Mouse (Mus musculus) liver, adult 2 months (tissue): ENCODE measurements around the gene Rnf135. TPM values are rescaled to one million over a fixed set of nuclear protein-coding genes. Genes with fewer than 3 reads are reported as not detected.

Experiments used
- DNase-seq: peaks from one replicate; pipeline ENCODE4 v3.0.0-alpha.2; 2011; ENCODE audit warnings: low read depth, low spot score; ENCODE audit errors: extremely low read depth
- H3K27ac ChIP-seq: fragments of 200-500 bp; replicated peaks from 2 replicates; pipeline ENCODE4 v1.5.1; 2012; ENCODE audit warnings: low read depth, mild to moderate bottlenecking, control low read depth, inconsistent platforms, low read length; ENCODE audit not compliant: insufficient read depth
- H3K27me3 ChIP-seq: fragments of 200-500 bp; 2 replicates; pipeline ENCODE4 v1.6.1; 2012; ENCODE audit warnings: mild to moderate bottlenecking, moderate library complexity, low read length, inconsistent platforms; ENCODE audit not compliant: control insufficient read depth, insufficient read depth
- H3K36me3 ChIP-seq: fragments of 200-500 bp; 2 replicates; pipeline ENCODE4 v1.6.1; 2012; ENCODE audit warnings: low read length, inconsistent platforms; ENCODE audit not compliant: control insufficient read depth, insufficient read depth
- H3K4me1 ChIP-seq: fragments of 200-500 bp; 2 replicates; pipeline ENCODE4 v1.6.1; 2011; ENCODE audit warnings: low read length; ENCODE audit not compliant: control insufficient read depth, insufficient read depth
- H3K4me3 ChIP-seq: fragments of 200-500 bp; 2 replicates; pipeline ENCODE4 v1.5.1; 2011; ENCODE audit warnings: low read depth, mild to moderate bottlenecking, control low read depth, low read length, moderate library complexity; ENCODE audit not compliant: insufficient read depth
- H3K79me2 ChIP-seq: fragments of 200-500 bp; 2 replicates; pipeline ENCODE4 v1.6.1; 2012; ENCODE audit warnings: inconsistent platforms, mild to moderate bottlenecking, low read length, moderate library complexity; ENCODE audit not compliant: control insufficient read depth, insufficient read depth
- H3K9ac ChIP-seq: fragments of 200-500 bp; 2 replicates; pipeline ENCODE4 v1.6.1; 2012; ENCODE audit warnings: low read depth, mild to moderate bottlenecking, control low read depth, inconsistent platforms, low read length
- CTCF ChIP-seq: fragments of 200-500 bp; IDR thresholded peaks from 2 replicates; pipeline ENCODE4 v1.5.1; 2011; ENCODE audit warnings: low read depth, low read length, control low read depth
- POLR2A ChIP-seq: fragments of 200-500 bp; IDR thresholded peaks from 2 replicates; pipeline ENCODE4 v1.6.1; 2011; ENCODE audit warnings: low read length, control low read depth; ENCODE audit not compliant: insufficient read depth; ENCODE audit errors: extremely low read depth
- whole genome bisulfite sequencing: fragments of 180-500 bp; shearing (Covaris S2); methylation state at CpG from one replicate; pipeline ENCODE4 v1.1.7; 2018; 5-methylcytosine and 5-hydroxymethylcytosine counted together
- polyA plus RNA-seq: library from polyadenylated mRNA; depleted of rRNA; stranded (reverse); fragments of >200 nt; gene quantifications from 2 replicates; pipeline ENCODE4 v1.2.3, GENCODE M21; 2012
- total RNA-seq: library from RNA; depleted of rRNA; stranded (reverse); fragments of >200 nt; gene quantifications from 2 replicates; pipeline ENCODE4 v1.2.3, GENCODE M21; 2014

Rnf135 gene
- total and polyA plus RNA-seq, 2 experiments: 6.1 to 11.0 TPM

- TF ChIP-seq POLR2A (no peak), CTCF (no peak)
- 21% methylated on average over 5 of the region's 5 CpGs for WGBS
- H3K4me3 ChIP-seq: no peak overlapping the region
- peak; percentile 49 for DNase-seq
- H3K9ac ChIP-seq: no peak overlapping the region; the same call in 1 of the 2 replicates
- H3K4me1 ChIP-seq: peaks cover 43% of the 10 kb centered on the region
- peaks cover 38% of the 10 kb centered on the region for H3K36me3 ChIP-seq
- no peaks in the 10 kb centered on the region for H3K27me3 ChIP-seq
- no peaks in the 10 kb centered on the region for H3K79me2 ChIP-seq
- H3K27ac ChIP-seq: peak overlapping the region; percentile 92
Observed at GRCm38 (mm10) chr11:80170351-80170750, 13.3 kb upstream of the Rnf135 start.

GRCm38 (mm10) chr11:80171884-80172283 is 11.8 kb upstream of the Rnf135 start:
- Histone ChIP-seq H3K4me1 (peaks cover 43% of the 10 kb centered on the region), H3K27ac (peak overlapping the region; percentile 92), H3K9ac (peak overlapping the region; percentile 62), H3K27me3 (no peaks in the 10 kb centered on the region), H3K79me2 (no peaks in the 10 kb centered on the region), H3K4me3 (no peak overlapping the region), H3K36me3 (peaks cover 36% of the 10 kb centered on the region)
- WGBS: 8% methylated on average over 4 of the region's 4 CpGs
- DNase-seq: peak; percentile 100
- no peak for TF ChIP-seq CTCF
- TF ChIP-seq POLR2A: no peak

- WGBS: 31% methylated on average over 11 of the region's 11 CpGs
- peak; percentile 89 for DNase-seq
- H3K27me3 ChIP-seq: no peaks in the 10 kb centered on the region
- TF ChIP-seq POLR2A: no peak
- no peak for TF ChIP-seq CTCF
- peaks cover 39% of the 10 kb centered on the region for H3K36me3 ChIP-seq
- H3K4me1 ChIP-seq: peaks cover 43% of the 10 kb centered on the region
- H3K27ac ChIP-seq: peak overlapping the region; percentile 82
- no peaks in the 10 kb centered on the region for H3K79me2 ChIP-seq
- peak overlapping the region; percentile 65 for H3K9ac ChIP-seq
- H3K4me3 ChIP-seq: no peak overlapping the region
Observed at GRCm38 (mm10) chr11:80173963-80174670, 9.5 kb upstream of the Rnf135 start.

GRCm38 (mm10) chr11:80176911-80177895 is 6.4 kb upstream of the Rnf135 start:
- DNase-seq: no peak
- H3K36me3 ChIP-seq: peaks cover 34% of the 10 kb centered on the region
- no peaks in the 10 kb centered on the region for H3K79me2 ChIP-seq
- 76% methylated on average over 11 of the region's 11 CpGs for WGBS
- H3K9ac ChIP-seq: peak overlapping the region; percentile 20
- H3K4me1 ChIP-seq: peaks cover 20% of the 10 kb centered on the region
- H3K27ac ChIP-seq: peak overlapping the region; percentile 70
- H3K27me3 ChIP-seq: no peaks in the 10 kb centered on the region
- TF ChIP-seq POLR2A (no peak), CTCF (no peak)
- no peak overlapping the region for H3K4me3 ChIP-seq

- H3K36me3 ChIP-seq: peaks cover 34% of the 10 kb centered on the region
- 91% methylated on average over 8 of the region's 8 CpGs for WGBS
- H3K27ac ChIP-seq: peak overlapping the region; percentile 70
- H3K79me2 ChIP-seq: no peaks in the 10 kb centered on the region
- TF ChIP-seq CTCF (no peak), POLR2A (no peak)
- H3K4me1 ChIP-seq: peaks cover 10% of the 10 kb centered on the region
- H3K27me3 ChIP-seq: no peaks in the 10 kb centered on the region
- DNase-seq: no peak
- H3K4me3 ChIP-seq: no peak overlapping the region
- H3K9ac ChIP-seq: no peak overlapping the region
Observed at GRCm38 (mm10) chr11:80178316-80178715, 5.3 kb upstream of the Rnf135 start.
